Mouse (Mus musculus): Measurements from ENCODE around the gene Zfp53. TPM values are rescaled to one million over a fixed set of nuclear protein-coding genes. Genes with fewer than 3 reads are reported as not detected.

Zfp53 gene
- polyA plus RNA-seq, 1 experiment from 2014 or later, result 10.9 TPM

DNA sequence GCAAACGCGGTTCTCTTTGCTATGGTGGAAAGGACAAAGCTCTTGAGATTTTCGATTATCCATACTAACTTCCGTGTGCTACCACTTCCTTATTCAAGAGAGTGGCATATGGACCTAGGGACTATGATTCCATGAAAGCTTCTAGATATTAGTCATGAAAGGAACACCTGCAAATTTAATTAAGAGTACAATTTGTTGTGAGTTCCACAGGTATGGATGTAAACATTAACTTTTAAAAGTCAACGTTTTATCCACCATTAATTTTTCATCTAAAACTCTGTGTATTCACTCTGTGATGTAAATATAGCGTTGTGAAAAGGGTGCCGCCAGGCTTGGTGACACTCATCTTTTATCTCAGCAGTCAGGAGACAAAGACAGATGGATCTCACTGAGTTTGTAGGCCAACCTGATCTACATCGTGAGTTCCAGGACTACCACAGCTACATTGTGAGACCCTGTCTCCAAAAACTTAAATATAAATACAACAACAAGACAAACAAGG, 753 bp downstream of the Zfp53 start:
- Histone ChIP-seq H3K9me3 (no peaks in the 10 kb centered on the region), H3K4me2 (replicated peaks) (peak overlapping the region; percentile 60), H3K9ac (replicated peaks) (peak overlapping the region; percentile 66), H3K4me3 (peak overlapping the region; percentile 76), H3K27ac (replicated peaks) (0 out of 2 replicates have a peak overlapping the region, but pooled peaks have one; percentile 63), H3K4me1 (peaks cover 8% of the 10 kb centered on the region), H3K36me3 (no peaks in the 10 kb centered on the region), H3K27me3 (no peaks in the 10 kb centered on the region)
- ATAC-seq (replicated peaks), result peak; percentile 17
- 20% methylated on average over 8 of the region's 8 CpGs for WGBS

DNA sequence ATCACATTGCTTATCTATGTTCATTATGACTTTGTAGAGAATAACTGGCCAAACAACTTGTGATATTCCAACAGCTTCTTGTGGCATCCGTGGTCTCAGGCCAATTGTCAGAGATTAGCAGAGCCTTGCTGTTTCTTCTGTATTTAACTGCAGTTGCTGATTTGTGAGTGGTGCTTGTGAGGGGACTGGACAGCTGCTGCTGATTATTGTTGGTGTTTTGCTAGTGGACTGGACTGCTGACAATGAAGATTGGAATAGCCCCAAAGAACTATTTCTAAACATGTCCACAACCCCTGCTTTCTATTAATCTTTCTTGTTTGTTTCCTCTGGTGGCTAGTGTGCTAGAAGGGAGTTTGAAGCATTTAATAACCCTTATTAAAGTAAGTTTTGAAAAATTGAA, 12.6 kb downstream of the Zfp53 start:
- 79% methylated on average over 1 of the region's 1 CpGs for WGBS
- no peak for ATAC-seq (replicated peaks)
- H3K36me3 ChIP-seq, result peaks cover 9% of the 10 kb centered on the region
- no peak overlapping the region for H3K9ac ChIP-seq (replicated peaks)
- H3K4me2 ChIP-seq (replicated peaks), result no peak overlapping the region
- no peaks in the 10 kb centered on the region for H3K9me3 ChIP-seq
- H3K4me1 ChIP-seq, result no peaks in the 10 kb centered on the region
- H3K4me3 ChIP-seq, result no peak overlapping the region
- H3K27me3 ChIP-seq, result no peaks in the 10 kb centered on the region
- no peak overlapping the region for H3K27ac ChIP-seq (replicated peaks)

GRCm38 (mm10) chr17:21504524-21504923, 15.7 kb downstream of the Zfp53 start:
- ATAC-seq (replicated peaks), result no peak
- 96% methylated on average over 1 of the region's 1 CpGs for WGBS
- peaks cover 21% of the 10 kb centered on the region for H3K36me3 ChIP-seq
- no peaks in the 10 kb centered on the region for H3K9me3 ChIP-seq
- H3K4me1 ChIP-seq, result no peaks in the 10 kb centered on the region
- no peak overlapping the region for H3K27ac ChIP-seq (replicated peaks)
- no peak overlapping the region for H3K9ac ChIP-seq (replicated peaks)
- H3K27me3 ChIP-seq, result no peaks in the 10 kb centered on the region
- no peak overlapping the region for H3K4me3 ChIP-seq
- H3K4me2 ChIP-seq (replicated peaks), result no peak overlapping the region

DNA sequence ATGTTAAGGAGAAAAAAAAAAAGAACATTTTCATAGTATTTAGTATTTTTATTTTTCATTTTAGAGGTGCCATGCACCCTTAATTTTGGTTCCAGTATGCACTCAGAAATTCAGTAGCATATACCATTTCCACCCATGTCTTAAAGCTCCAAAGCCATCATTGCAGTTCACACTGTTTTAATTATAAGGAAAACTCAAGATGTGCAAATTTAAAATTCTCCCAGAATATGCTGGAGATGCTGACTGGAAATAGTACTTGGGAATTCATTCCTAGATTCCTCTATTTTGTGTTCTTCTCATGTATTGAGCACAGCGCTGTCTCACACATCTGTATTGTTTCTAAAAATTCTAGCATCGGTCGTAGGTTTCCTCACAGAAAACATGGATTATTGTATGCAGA, 17.5 kb downstream of the Zfp53 start:
- ATAC-seq (replicated peaks), result no peak
- Histone ChIP-seq H3K9ac (replicated peaks) (no peak overlapping the region), H3K4me2 (replicated peaks) (no peak overlapping the region), H3K27me3 (no peaks in the 10 kb centered on the region), H3K4me1 (no peaks in the 10 kb centered on the region), H3K9me3 (no peaks in the 10 kb centered on the region), H3K27ac (replicated peaks) (no peak overlapping the region), H3K36me3 (peaks cover 22% of the 10 kb centered on the region), H3K4me3 (no peak overlapping the region)
- WGBS, result 93% methylated on average over 3 of the region's 3 CpGs

GRCm38 (mm10) chr17:21509756-21510155, 21.0 kb downstream of the Zfp53 start:
- Histone ChIP-seq H3K27me3 (no peaks in the 10 kb centered on the region), H3K9me3 (no peaks in the 10 kb centered on the region), H3K36me3 (peaks cover 22% of the 10 kb centered on the region), H3K4me3 (no peak overlapping the region), H3K4me2 (replicated peaks) (no peak overlapping the region), H3K4me1 (no peaks in the 10 kb centered on the region), H3K27ac (replicated peaks) (no peak overlapping the region), H3K9ac (replicated peaks) (no peak overlapping the region)
- ATAC-seq (replicated peaks), result no peak

- Histone ChIP-seq H3K4me2 (replicated peaks) (peak overlapping the region; percentile 78), H3K9ac (replicated peaks) (peak overlapping the region; percentile 51), H3K9me3 (no peaks in the 10 kb centered on the region), H3K36me3 (peaks cover 3% of the 10 kb centered on the region), H3K27me3 (no peaks in the 10 kb centered on the region), H3K4me1 (peaks cover 19% of the 10 kb centered on the region), H3K27ac (replicated peaks) (peak overlapping the region; percentile 86), H3K4me3 (peak overlapping the region; percentile 52; the same call in 1 of the 2 replicates)
- under 1% methylated on average over 8 of the region's 8 CpGs for WGBS
- peak; percentile 47 for ATAC-seq (replicated peaks)
Measured at GRCm38 (mm10) chr17:21515403-21516105, 26.8 kb downstream of the Zfp53 start.

GRCm38 (mm10) chr17:21516201-21517129, 27.7 kb downstream of the Zfp53 start:
- Histone ChIP-seq H3K27me3 (no peaks in the 10 kb centered on the region), H3K36me3 (no peaks in the 10 kb centered on the region), H3K4me2 (replicated peaks) (peak overlapping the region; percentile 78), H3K9me3 (no peaks in the 10 kb centered on the region), H3K4me1 (peaks cover 19% of the 10 kb centered on the region), H3K4me3 (peak overlapping the region; percentile 52), H3K27ac (replicated peaks) (peak overlapping the region; percentile 86), H3K9ac (replicated peaks) (peak overlapping the region; percentile 51)
- WGBS, result under 1% methylated on average over 37 of the region's 37 CpGs
- peak; percentile 90 for ATAC-seq (replicated peaks)

- 0 out of 2 replicates have a peak, but pooled peaks have one; percentile 5 for ATAC-seq (replicated peaks)
- H3K27me3 ChIP-seq, result no peaks in the 10 kb centered on the region
- WGBS, result 39% methylated on average over 4 of the region's 4 CpGs
Measured at GRCm38 (mm10) chr17:21517130-21517671, 28.4 kb downstream of the Zfp53 start.

GRCm38 (mm10) chr17:21526270-21526669, 37.5 kb downstream of the Zfp53 start:
- H3K9ac ChIP-seq (replicated peaks), result no peak overlapping the region
- no peaks in the 10 kb centered on the region for H3K9me3 ChIP-seq
- no peak overlapping the region for H3K4me2 ChIP-seq (replicated peaks)
- no peak overlapping the region for H3K4me3 ChIP-seq
- no peaks in the 10 kb centered on the region for H3K27me3 ChIP-seq
- no peak overlapping the region for H3K27ac ChIP-seq (replicated peaks)
- no peak for ATAC-seq (replicated peaks)
- no peaks in the 10 kb centered on the region; the same call in 1 of the 2 replicates for H3K4me1 ChIP-seq
- H3K36me3 ChIP-seq, result no peaks in the 10 kb centered on the region

More at GRCm38 (mm10) chr17:21517130-21517671, 28.4 kb downstream of the Zfp53 start:
- Histone ChIP-seq H3K9me3 (no peaks in the 10 kb centered on the region), H3K4me2 (replicated peaks) (peak overlapping the region; percentile 78), H3K4me3 (peak overlapping the region; percentile 52), H3K9ac (replicated peaks) (peak overlapping the region; percentile 51), H3K27ac (replicated peaks) (peak overlapping the region; percentile 86), H3K4me1 (peaks cover 19% of the 10 kb centered on the region), H3K36me3 (no peaks in the 10 kb centered on the region)

DNA sequence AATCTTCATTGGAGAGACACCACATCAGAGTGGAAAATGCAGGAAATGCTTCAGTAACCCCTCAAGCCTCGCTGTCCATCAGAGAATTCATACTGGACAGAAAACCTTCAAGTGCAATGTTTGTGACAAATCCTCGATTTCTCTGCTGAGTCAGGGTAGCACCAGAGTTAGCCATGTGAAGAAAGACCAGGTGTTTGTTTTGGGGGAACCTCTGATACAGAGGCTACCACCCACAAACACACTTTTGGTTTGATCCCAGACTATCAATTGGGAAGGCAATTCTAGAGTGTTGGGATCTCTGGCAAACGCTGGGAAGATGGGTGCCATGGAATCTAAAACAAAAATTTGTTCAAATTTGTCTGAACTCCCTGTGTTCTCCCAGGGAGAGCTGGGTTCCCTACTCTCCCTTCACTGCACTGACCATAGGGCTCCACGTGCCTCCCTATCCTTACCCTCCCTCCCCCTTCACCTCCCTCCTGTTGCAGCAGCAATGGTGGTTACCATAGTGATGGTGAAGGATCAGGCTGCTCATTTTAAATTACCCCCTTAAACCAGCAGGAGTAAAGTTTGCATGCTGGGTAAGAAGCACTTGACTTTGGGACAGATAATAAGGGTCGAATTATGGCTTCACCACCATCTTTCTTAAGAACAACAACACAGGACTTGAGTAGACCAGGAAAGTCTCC, 42.0 kb downstream of the Zfp53 start:
- H3K9me3 ChIP-seq, result no peaks in the 10 kb centered on the region
- H3K36me3 ChIP-seq, result no peaks in the 10 kb centered on the region
- H3K4me1 ChIP-seq, result peaks cover 23% of the 10 kb centered on the region
- H3K4me3 ChIP-seq, result no peak overlapping the region
- no peaks in the 10 kb centered on the region for H3K27me3 ChIP-seq
- H3K9ac ChIP-seq (replicated peaks), result no peak overlapping the region
- WGBS, result 69% methylated on average over 5 of the region's 5 CpGs
- ATAC-seq (replicated peaks), result no peak
- H3K4me2 ChIP-seq (replicated peaks), result no peak overlapping the region
- H3K27ac ChIP-seq (replicated peaks), result no peak overlapping the region

DNA sequence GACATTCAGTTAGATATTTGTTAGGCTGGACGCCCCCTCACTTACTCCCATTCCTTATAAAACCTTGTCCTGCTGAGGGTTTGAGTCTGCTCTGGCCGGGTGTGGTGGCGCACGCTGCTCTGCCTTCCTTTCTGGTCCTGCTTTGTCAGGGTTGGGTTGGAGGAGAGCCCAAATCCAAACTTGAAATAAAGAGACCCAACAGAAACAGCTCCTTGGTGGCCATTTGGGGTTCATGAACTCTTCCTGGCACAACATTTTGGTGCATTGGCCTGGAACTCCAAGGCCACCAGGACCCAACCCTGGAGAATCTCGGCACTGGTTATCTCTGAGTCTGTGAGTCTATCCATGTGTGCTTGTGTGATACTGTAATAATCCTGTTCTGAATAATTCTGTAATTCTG, 42.8 kb downstream of the Zfp53 start:
- Histone ChIP-seq H3K36me3 (no peaks in the 10 kb centered on the region), H3K4me3 (peak overlapping the region; percentile 82), H3K9me3 (no peaks in the 10 kb centered on the region), H3K27ac (replicated peaks) (peak overlapping the region; percentile 90), H3K9ac (replicated peaks) (peak overlapping the region; percentile 92), H3K4me2 (replicated peaks) (peak overlapping the region; percentile 77), H3K27me3 (no peaks in the 10 kb centered on the region), H3K4me1 (peaks cover 23% of the 10 kb centered on the region)
- WGBS, result 69% methylated on average over 5 of the region's 5 CpGs
- no peak for ATAC-seq (replicated peaks)

Measured in forebrain, embryonic 15.5 days (tissue).